Mouse (Mus musculus): ENCODE measurements around the gene Asf1a.
"Not testable (repeated sequence)": the region's sequence is repeated elsewhere in the genome, so short reads cannot be mapped to it uniquely, and the experiment has no call there.

The Asf1a gene

GRCm38 (mm10) chr10:53596677-53597120 lies at the start of gene Asf1a:
Gene Asf1a, plus strand, starts transcription at chr10:53596757.
- peak; percentile 97 for DNase-seq

DNA sequence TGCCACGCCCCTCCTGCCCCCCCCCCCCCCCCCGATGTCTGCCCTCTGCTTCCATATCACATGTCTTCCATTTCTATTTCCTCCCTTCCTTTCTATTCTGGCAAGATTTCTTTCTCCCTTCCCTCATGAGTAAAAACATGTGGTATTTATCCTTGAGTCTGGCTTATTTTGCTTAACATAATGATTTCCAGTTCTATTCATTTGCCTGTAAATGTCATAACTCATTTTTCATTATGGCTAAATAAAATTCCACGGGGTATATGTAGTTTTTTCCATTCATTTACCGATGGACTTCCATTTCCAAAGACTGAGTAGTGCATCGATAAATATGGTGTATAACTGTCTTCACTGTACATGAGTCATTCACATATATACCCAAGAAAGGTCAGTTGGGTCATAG lies 34.6 kb upstream of the Asf1a start:
- DNase-seq = no peak

DNA sequence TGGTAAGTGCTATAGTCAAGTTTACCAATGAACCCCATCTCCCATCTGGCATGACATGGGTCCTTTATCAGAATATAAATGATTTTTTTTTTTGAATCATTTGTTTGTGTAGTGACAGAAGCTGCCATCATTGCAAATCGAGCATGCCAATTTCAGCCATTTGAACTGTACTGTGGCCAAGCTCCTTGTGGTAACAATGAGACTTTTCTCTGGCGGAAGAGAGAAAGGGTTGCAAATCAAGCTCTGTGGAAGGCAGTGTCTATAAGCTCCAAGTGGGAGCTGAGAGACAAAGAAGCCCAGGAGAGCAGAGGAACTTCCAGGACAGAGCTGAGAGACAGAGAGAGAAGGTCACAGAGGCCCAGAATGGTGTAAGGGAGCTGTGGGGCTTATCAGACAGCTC lies 31.0 kb upstream of the Asf1a start:
- DNase-seq = peak; percentile 16

- no peak for DNase-seq
These were observed 28.0 kb upstream of the Asf1a start for GRCm38 (mm10) chr10:53568531-53568930.

GRCm38 (mm10) chr10:53580137-53580536 lies 16.4 kb upstream of the Asf1a start:
- DNase-seq = no peak

DNA sequence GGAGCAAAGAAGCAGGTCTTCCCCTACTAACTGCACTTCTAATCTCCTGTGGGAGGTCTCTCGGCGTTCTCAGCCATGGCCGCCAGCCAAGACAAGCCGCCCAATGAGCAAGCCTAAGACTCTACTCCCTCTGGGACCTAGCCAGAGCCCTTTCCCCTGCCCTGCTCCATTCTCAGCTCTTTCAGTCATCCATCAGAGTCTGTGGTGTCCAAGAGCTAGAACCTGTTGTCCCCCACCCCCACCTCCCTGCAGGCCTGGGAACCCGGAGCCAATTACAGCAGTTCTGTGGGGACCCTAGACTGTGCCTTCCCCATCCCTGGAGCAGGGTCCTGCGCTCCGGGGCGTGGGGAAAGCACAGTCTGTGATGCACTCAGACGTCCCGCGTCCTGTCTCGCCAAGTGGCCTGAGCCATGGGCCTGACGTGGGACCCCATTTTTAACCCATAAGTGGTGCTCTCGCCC lies 15.9 kb upstream of the Asf1a start:
- peak; percentile 38 for DNase-seq

- no peak for DNase-seq
These were observed 15.5 kb upstream of the Asf1a start for GRCm38 (mm10) chr10:53581087-53581486.

- no peak for DNase-seq
These were observed 10.8 kb upstream of the Asf1a start for GRCm38 (mm10) chr10:53585777-53586176.

- no peak for DNase-seq
These were observed 547 bp upstream of the Asf1a start for GRCm38 (mm10) chr10:53595744-53596676.

- peak; percentile 28 for DNase-seq
These were observed 744 bp downstream of the Asf1a start for GRCm38 (mm10) chr10:53597121-53597881.

GRCm38 (mm10) chr10:53598821-53599220 lies 2.3 kb downstream of the Asf1a start:
- no peak for DNase-seq

DNA sequence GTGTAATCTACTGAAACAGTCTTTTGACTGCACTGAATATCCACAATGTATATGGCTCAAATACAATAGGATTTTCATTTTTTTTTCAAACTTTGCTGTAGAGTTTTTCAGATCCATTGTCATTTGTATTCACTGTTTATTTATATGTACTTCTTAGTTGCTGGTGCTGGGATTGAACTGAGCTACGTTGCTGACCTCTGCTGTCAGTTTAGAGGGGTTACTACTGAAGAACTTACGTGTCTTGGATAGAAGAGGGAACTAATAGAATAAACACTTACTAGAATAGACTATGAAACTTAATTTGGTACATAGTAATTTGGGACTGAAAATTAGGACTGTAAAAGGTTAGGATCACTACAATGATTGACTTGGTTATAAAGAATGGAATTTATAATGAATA lies 8.8 kb downstream of the Asf1a start:
- no peak for DNase-seq

GRCm38 (mm10) chr10:53608274-53608673 lies 11.7 kb downstream of the Asf1a start:
- no peak for DNase-seq

DNA sequence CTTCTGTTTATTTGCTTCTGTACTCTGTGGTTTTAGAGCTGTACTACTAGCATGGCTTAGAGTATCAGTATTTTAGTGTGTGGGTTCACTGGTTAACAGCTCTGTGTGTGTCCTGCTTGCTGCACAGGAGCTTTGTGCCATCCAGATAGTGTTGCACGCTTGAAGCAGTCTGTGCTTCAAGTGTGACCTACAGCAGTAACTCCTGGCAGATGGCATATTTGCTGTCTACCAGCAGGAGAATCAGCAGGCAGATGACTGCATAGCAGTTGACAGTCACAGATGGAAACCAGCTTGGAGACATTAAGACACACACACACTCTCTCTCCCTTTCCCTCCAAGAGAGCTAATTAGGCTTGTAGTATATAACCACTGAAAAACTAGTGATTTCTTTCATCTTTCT lies 15.6 kb downstream of the Asf1a start:
- peak; percentile 82 for DNase-seq

DNA sequence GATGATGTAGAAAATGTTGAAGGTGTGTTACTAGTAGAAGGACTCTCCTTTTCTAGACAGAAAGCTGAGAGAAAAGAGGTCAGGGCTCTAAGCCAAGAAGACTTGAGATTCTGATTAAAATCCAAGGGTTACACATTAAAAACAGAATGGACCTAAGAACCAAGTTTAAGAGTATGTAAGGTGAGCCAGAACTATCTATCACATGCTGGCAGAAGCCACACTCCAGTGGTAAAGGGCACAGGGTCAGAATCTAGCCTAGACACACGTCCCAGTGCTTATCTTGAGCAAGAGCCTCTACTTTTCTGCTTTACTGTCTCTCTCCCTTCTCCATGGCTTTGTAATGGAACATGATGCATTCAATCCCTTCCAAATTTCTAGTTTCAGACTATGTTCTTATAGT lies 17.4 kb downstream of the Asf1a start:
- DNase-seq = no peak

DNA sequence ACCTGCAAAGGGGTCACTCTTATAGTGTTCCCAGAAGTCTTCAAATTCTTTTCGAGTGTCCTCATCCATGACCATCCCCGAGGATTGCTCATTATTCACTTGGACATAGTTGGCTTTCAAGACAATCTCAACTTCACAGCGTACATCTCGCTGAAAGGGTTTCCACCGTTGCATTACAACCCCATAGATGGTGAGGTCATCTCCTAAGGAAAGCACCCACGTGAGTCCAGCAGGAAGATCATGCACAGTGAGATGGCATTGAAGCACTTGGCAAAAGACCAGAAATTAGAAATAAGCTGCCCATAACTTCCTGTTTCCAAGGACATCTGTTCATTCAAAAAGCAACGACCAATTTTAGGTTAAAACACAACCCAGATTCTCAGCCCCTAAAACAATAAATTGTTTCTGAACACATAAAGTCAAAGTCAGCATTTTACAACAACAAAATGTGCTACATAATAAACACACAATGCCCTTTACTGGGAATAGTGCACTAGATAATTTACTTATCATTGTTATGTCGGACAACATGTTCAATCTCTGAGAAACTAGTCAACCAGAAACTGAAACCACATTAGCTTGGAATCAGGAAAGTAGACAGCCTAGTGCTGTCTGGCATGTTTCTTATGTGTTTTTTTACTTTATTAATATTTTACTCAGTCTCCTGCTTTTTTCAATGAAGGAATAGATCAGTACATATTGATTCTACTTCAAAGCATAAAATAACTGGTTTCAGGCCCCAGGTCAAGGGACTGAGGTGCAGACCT lies 19.5 kb downstream of the Asf1a start:
- no peak for DNase-seq

GRCm38 (mm10) chr10:53629247-53629917 lies 32.8 kb downstream of the Asf1a start:
- peak; percentile 90 for DNase-seq

- peak; percentile 97 for DNase-seq
These were observed 33.3 kb downstream of the Asf1a start for GRCm38 (mm10) chr10:53629918-53630250.

- not testable (repeated sequence) for DNase-seq
These were observed 33.8 kb downstream of the Asf1a start, which contains the start of gene Mcm9 for GRCm38 (mm10) chr10:53630339-53630738. Gene Mcm9, minus strand, starts transcription at chr10:53630439.

DNA sequence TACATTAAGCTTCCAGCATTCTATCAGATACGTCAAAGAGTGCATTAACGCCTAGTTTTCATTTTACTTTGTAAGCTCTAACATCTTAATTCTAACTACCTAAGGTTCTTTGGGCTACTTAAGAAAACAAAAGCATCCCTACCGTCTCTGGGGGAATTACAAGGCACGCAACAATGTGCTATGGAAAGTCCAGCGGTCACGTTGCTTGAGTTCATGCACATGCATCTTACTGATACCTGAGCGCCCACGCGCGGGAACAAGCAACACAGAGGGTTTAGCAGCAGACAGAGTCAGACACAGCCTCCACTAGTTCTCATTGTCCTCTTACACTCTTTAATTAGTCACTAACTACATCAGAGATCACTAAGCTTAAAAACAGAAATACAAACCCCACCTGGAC lies 37.6 kb downstream of the Asf1a start:
- no peak for DNase-seq

GRCm38 (mm10) chr10:53635246-53635971 lies 38.9 kb downstream of the Asf1a start:
- no peak for DNase-seq

- DNase-seq = no peak
These were observed 45.0 kb downstream of the Asf1a start for GRCm38 (mm10) chr10:53641507-53641906.

Measured in layer of hippocampus, adult 9-11 months (tissue).